Mouse (Mus musculus): ENCODE measurements at regions not wholly inside any gene's neighbourhood (a gene's known extent, or its start where the extent isn't known, plus 50 kb on each side); places are given as distances from the start of the nearest gene placed in this dataset.
A peak's percentile ranks its signal among the peaks of the same experiment; 100 is the strongest.

GRCm38 (mm10) chr1:128724433-128725091, 132.5 kb upstream of the Cxcr4 start:
- Histone ChIP-seq H3K27ac (ENCODE audit: low read depth, low read length) (no peak overlapping the region), H3K9me3 (ENCODE audit: control insufficient read depth, low read length) (no peaks in the 10 kb centered on the region), H3K4me2 (no peak overlapping the region), H3K9ac (ENCODE audit: low read depth, low read length) (no peak overlapping the region), H3K27me3 (replicated peaks; ENCODE audit: control insufficient read depth, insufficient read depth, low read length) (no peaks in the 10 kb centered on the region), H3K4me1 (replicated peaks; ENCODE audit: control insufficient read depth, insufficient read depth, low read length) (no peaks in the 10 kb centered on the region), H3K36me3 (ENCODE audit: control insufficient read depth, insufficient read depth, low read length) (no peaks in the 10 kb centered on the region), H3K4me3 (ENCODE audit: low read depth, low read length) (no peak overlapping the region)
- no peak for DNase-seq (ENCODE audit: low spot score)
- 56% methylated on average over 6 of the region's 6 CpGs for WGBS
- no peak for ATAC-seq (replicated peaks; ENCODE audit: low FRiP score)

DNA sequence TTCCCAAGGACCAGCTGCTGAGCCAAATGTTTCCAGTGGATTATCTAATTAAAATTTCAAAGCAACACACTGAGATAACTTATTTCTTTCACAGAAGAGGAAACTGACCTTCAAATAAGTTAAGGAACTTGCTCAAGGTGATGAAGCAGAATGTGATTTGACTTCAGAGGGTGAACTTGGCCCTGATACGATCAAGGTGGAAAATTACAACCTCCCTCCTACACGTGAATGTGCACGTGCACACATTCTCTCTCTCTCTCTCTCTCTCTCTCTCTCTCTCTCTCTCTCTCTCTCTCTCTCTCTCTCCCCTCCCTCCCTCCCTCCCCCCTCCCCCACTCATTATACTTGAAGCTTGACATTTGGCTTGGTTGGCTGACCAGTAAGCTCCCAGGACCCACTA, 131.8 kb upstream of the Cxcr4 start:
- Histone ChIP-seq H3K9ac (ENCODE audit: low read depth, low read length) (no peak overlapping the region), H3K4me2 (no peak overlapping the region), H3K36me3 (ENCODE audit: control insufficient read depth, insufficient read depth, low read length) (no peaks in the 10 kb centered on the region), H3K9me3 (ENCODE audit: control insufficient read depth, low read length) (no peaks in the 10 kb centered on the region), H3K4me3 (ENCODE audit: low read depth, low read length) (no peak overlapping the region), H3K27me3 (replicated peaks; ENCODE audit: control insufficient read depth, insufficient read depth, low read length) (no peaks in the 10 kb centered on the region), H3K4me1 (replicated peaks; ENCODE audit: control insufficient read depth, insufficient read depth, low read length) (no peaks in the 10 kb centered on the region), H3K27ac (ENCODE audit: low read depth, low read length) (no peak overlapping the region)
- 39% methylated on average over 3 of the region's 3 CpGs for WGBS
- DNase-seq (ENCODE audit: low spot score) (no peak), ATAC-seq (replicated peaks; ENCODE audit: low FRiP score) (no peak)

DNA sequence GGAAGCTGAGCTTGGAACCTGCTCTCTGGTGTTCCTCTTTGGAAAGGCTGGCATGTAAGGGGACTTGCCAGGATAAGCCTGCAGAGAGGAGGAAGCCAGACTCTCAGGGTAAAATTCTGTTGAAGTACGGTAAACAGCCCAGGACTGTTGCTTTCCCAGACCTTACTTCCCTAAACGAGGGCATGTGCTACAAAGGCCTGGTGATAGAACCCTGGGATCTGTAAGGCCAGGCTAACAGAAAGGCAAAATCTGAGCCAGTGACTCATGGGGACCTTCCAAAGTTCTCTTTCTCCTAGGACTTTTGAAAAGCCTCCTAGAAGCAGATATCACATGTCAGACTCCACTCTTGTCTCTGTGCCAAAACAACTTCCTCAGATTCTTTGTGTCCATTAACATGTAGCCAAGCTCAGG, 130.0 kb upstream of the Cxcr4 start:
- Histone ChIP-seq H3K27ac (ENCODE audit: low read depth, low read length) (no peak overlapping the region), H3K9me3 (ENCODE audit: control insufficient read depth, low read length) (no peaks in the 10 kb centered on the region), H3K36me3 (ENCODE audit: control insufficient read depth, insufficient read depth, low read length) (no peaks in the 10 kb centered on the region), H3K4me2 (no peak overlapping the region), H3K4me1 (replicated peaks; ENCODE audit: control insufficient read depth, insufficient read depth, low read length) (no peaks in the 10 kb centered on the region), H3K9ac (ENCODE audit: low read depth, low read length) (no peak overlapping the region), H3K27me3 (replicated peaks; ENCODE audit: control insufficient read depth, insufficient read depth, low read length) (no peaks in the 10 kb centered on the region), H3K4me3 (ENCODE audit: low read depth, low read length) (no peak overlapping the region)
- ATAC-seq (replicated peaks; ENCODE audit: low FRiP score), result no peak
- DNase-seq (ENCODE audit: low spot score), result no peak
- 31% methylated on average over 2 of the region's 2 CpGs for WGBS

DNA sequence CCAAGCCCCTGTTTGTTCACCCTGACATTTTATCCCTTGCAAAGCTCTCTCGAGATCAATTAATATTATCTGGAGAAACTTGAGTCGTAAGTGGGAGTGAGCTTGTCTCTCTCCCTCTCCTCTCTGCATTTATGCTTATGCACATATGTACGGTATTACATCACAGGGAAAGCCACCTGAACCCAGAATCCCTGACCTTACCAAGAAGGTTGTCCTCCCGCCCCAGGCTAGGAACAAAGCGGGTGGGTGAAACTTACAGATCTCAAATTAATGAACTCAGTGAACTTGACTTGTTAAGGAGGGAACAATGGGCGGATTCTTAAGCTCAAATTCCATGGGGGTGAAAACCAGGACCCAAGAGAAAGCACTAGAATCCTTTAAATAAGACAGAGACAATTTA, 122.8 kb upstream of the Cxcr4 start:
- H3K27ac ChIP-seq (ENCODE audit: low read depth, low read length), result no peak overlapping the region
- H3K9ac ChIP-seq (ENCODE audit: low read depth, low read length), result no peak overlapping the region
- no peaks in the 10 kb centered on the region for H3K27me3 ChIP-seq (replicated peaks; ENCODE audit: control insufficient read depth, insufficient read depth, low read length)
- ATAC-seq (replicated peaks; ENCODE audit: low FRiP score) (no peak), DNase-seq (ENCODE audit: low spot score) (no peak)
- 62% methylated on average over 6 of the region's 6 CpGs for WGBS
- H3K36me3 ChIP-seq (ENCODE audit: control insufficient read depth, insufficient read depth, low read length), result no peaks in the 10 kb centered on the region
- no peaks in the 10 kb centered on the region for H3K4me1 ChIP-seq (replicated peaks; ENCODE audit: control insufficient read depth, insufficient read depth, low read length)
- no peak overlapping the region for H3K4me2 ChIP-seq
- no peak overlapping the region for H3K4me3 ChIP-seq (ENCODE audit: low read depth, low read length)
- H3K9me3 ChIP-seq (ENCODE audit: control insufficient read depth, low read length), result no peaks in the 10 kb centered on the region

DNA sequence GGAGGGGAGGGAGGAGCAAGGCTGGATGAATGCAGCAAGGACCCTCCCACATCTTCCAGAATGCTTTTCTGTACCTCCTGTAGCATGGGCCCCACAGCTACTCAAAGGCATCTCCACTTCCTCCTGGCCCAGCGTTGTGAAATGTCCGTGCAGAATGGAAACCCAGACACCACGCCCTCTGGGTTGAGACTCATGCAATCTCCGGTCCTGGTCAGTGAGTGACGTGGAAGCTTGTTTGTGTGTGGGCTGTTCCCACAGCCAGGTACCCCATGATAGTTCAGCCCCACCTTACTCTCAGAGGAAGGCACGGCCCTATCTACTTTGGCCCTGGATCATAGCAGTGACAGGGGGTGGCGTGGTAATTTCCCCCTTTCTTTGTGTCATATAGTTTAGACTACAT, 120.8 kb upstream of the Cxcr4 start:
- H3K27me3 ChIP-seq (replicated peaks; ENCODE audit: control insufficient read depth, insufficient read depth, low read length), result no peaks in the 10 kb centered on the region
- H3K4me3 ChIP-seq (ENCODE audit: low read depth, low read length), result no peak overlapping the region
- H3K36me3 ChIP-seq (ENCODE audit: control insufficient read depth, insufficient read depth, low read length), result no peaks in the 10 kb centered on the region
- no peaks in the 10 kb centered on the region for H3K9me3 ChIP-seq (ENCODE audit: control insufficient read depth, low read length)
- no peak overlapping the region for H3K4me2 ChIP-seq
- H3K9ac ChIP-seq (ENCODE audit: low read depth, low read length), result no peak overlapping the region
- ATAC-seq (replicated peaks; ENCODE audit: low FRiP score), result peak; percentile 49
- no peaks in the 10 kb centered on the region for H3K4me1 ChIP-seq (replicated peaks; ENCODE audit: control insufficient read depth, insufficient read depth, low read length)
- WGBS, result 56% methylated on average over 7 of the region's 7 CpGs
- no peak overlapping the region for H3K27ac ChIP-seq (ENCODE audit: low read depth, low read length)
- DNase-seq (ENCODE audit: low spot score), result no peak

DNA sequence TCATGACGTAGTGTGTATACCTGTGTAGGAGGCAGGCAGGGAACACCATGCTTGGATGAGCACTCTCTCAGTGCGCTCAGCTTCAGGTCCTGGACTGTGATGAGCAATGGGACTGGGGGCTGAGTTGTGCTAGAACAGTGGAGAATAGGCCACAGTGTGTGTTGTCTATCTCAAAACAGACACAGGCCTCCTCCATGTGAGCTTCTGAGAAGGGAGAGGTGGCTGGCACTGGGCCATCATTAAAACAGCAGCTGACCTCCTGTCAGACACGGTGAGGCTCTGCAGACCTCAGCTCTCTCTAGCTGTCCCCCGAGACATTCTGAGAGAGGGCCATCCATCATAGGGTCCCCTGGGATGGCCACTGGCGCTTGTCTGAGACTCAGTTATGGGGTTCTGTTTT, 119.0 kb upstream of the Cxcr4 start:
- Histone ChIP-seq H3K9ac (ENCODE audit: low read depth, low read length) (no peak overlapping the region), H3K4me1 (replicated peaks; ENCODE audit: control insufficient read depth, insufficient read depth, low read length) (no peaks in the 10 kb centered on the region), H3K4me3 (ENCODE audit: low read depth, low read length) (no peak overlapping the region), H3K36me3 (ENCODE audit: control insufficient read depth, insufficient read depth, low read length) (no peaks in the 10 kb centered on the region), H3K27me3 (replicated peaks; ENCODE audit: control insufficient read depth, insufficient read depth, low read length) (no peaks in the 10 kb centered on the region), H3K27ac (ENCODE audit: low read depth, low read length) (no peak overlapping the region), H3K9me3 (ENCODE audit: control insufficient read depth, low read length) (no peaks in the 10 kb centered on the region), H3K4me2 (no peak overlapping the region)
- DNase-seq (ENCODE audit: low spot score), result no peak
- WGBS, result 76% methylated on average over 5 of the region's 5 CpGs
- ATAC-seq (replicated peaks; ENCODE audit: low FRiP score), result no peak

- no peak for DNase-seq (ENCODE audit: low spot score)
- no peaks in the 10 kb centered on the region for H3K9me3 ChIP-seq (ENCODE audit: control insufficient read depth, low read length)
- no peak for ATAC-seq (replicated peaks; ENCODE audit: low FRiP score)
- 85% methylated on average over 6 of the region's 6 CpGs for WGBS
- no peaks in the 10 kb centered on the region for H3K36me3 ChIP-seq (ENCODE audit: control insufficient read depth, insufficient read depth, low read length)
- no peak overlapping the region for H3K9ac ChIP-seq (ENCODE audit: low read depth, low read length)
- no peak overlapping the region for H3K27ac ChIP-seq (ENCODE audit: low read depth, low read length)
- H3K4me3 ChIP-seq (ENCODE audit: low read depth, low read length), result no peak overlapping the region
- no peaks in the 10 kb centered on the region for H3K4me1 ChIP-seq (replicated peaks; ENCODE audit: control insufficient read depth, insufficient read depth, low read length)
- no peak overlapping the region for H3K4me2 ChIP-seq
- H3K27me3 ChIP-seq (replicated peaks; ENCODE audit: control insufficient read depth, insufficient read depth, low read length), result no peaks in the 10 kb centered on the region
These were observed 115.7 kb upstream of the Cxcr4 start for GRCm38 (mm10) chr1:128707747-128708146.

DNA sequence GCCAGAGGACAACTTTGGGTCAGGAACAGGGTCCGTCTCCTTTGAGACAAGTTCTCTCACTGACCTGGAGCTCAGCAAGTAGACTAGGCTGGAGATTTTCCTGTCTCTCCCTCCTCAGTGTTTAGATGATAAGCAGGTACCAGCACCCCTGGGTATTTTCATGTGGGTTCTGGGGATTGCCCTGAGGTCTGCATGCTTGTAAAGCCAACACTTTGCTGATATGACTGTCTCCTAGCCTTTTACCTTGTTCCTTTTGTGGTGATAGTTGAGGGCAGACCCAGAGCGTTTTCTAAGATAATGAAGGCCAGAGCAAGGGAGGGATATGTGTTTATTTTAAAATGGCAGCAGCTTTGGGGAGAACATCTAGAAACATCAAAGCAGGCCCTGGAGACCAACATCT, 114.1 kb upstream of the Cxcr4 start:
- Histone ChIP-seq H3K9me3 (ENCODE audit: control insufficient read depth, low read length) (no peaks in the 10 kb centered on the region), H3K9ac (ENCODE audit: low read depth, low read length) (no peak overlapping the region), H3K4me3 (ENCODE audit: low read depth, low read length) (no peak overlapping the region), H3K36me3 (ENCODE audit: control insufficient read depth, insufficient read depth, low read length) (no peaks in the 10 kb centered on the region), H3K27me3 (replicated peaks; ENCODE audit: control insufficient read depth, insufficient read depth, low read length) (no peaks in the 10 kb centered on the region), H3K4me1 (replicated peaks; ENCODE audit: control insufficient read depth, insufficient read depth, low read length) (no peaks in the 10 kb centered on the region), H3K4me2 (no peak overlapping the region), H3K27ac (ENCODE audit: low read depth, low read length) (no peak overlapping the region)
- DNase-seq (ENCODE audit: low spot score) (no peak), ATAC-seq (replicated peaks; ENCODE audit: low FRiP score) (no peak)
- WGBS, result 65% methylated on average over 2 of the region's 2 CpGs

GRCm38 (mm10) chr1:128705071-128705503, 113.0 kb upstream of the Cxcr4 start:
- no peak overlapping the region for H3K4me2 ChIP-seq
- ATAC-seq (replicated peaks; ENCODE audit: low FRiP score) (no peak), DNase-seq (ENCODE audit: low spot score) (no peak)
- H3K9me3 ChIP-seq (ENCODE audit: control insufficient read depth, low read length), result no peaks in the 10 kb centered on the region
- WGBS, result 48% methylated on average over 3 of the region's 3 CpGs
- no peaks in the 10 kb centered on the region for H3K27me3 ChIP-seq (replicated peaks; ENCODE audit: control insufficient read depth, insufficient read depth, low read length)
- no peaks in the 10 kb centered on the region for H3K4me1 ChIP-seq (replicated peaks; ENCODE audit: control insufficient read depth, insufficient read depth, low read length)
- H3K4me3 ChIP-seq (ENCODE audit: low read depth, low read length), result no peak overlapping the region
- no peak overlapping the region for H3K9ac ChIP-seq (ENCODE audit: low read depth, low read length)
- no peak overlapping the region for H3K27ac ChIP-seq (ENCODE audit: low read depth, low read length)
- no peaks in the 10 kb centered on the region for H3K36me3 ChIP-seq (ENCODE audit: control insufficient read depth, insufficient read depth, low read length)

Data from liver, embryonic 11.5 days (tissue).